Mouse (Mus musculus): ENCODE data around the gene Sv2c.

DNA sequence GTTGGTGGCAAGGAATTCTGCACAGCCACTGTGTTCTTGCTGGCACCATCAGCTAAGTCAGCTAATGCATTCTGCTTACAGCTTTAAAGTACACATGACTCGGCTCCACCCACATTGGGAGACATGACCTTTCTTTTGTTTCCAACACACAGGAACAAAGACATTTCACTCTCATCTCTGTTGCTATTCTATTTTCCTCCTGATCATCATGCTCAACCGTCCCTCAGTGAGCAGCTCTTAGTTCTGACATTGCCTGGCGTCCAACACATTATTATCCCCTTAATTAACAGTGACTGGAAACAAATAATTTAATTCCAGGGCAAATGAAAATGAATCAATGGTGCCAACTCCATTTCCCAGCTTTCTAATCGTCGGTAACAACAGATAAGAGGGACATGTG is 87.0 kb downstream of the Sv2c start:
- no peak for TF ChIP-seq CTCF (IDR thresholded peaks at IDR 0.05; ENCODE audit: borderline replicate concordance, insufficient read depth, low read depth, low read length)
- TF ChIP-seq POLR2A (IDR thresholded peaks at IDR 0.05; ENCODE audit: borderline replicate concordance, insufficient read depth, low read length), result no peak

Data from cerebellum, adult 2 months (tissue).